Mouse (Mus musculus) myocyte (in vitro differentiated cells): ENCODE results near the gene Sh2d5.

Experiments
- MAX ChIP-seq: IDR thresholded peaks from one replicate; pipeline ENCODE4 v1.6.1; 2011; ENCODE audit warnings: low read depth, mild to moderate bottlenecking, control low read depth
- MYOD1 ChIP-seq, 3 experiments: IDR thresholded peaks; one replicate each; pipeline ENCODE4 v1.6.1; 2011; ENCODE audit warnings: control low read depth in 2 of 3, low read depth in 2 of 3, mild to moderate bottlenecking in 2 of 3, moderate library complexity in 1 of 3; ENCODE audit not compliant: insufficient read length in 2 of 3, control insufficient read depth in 1 of 3
- POLR2A ChIP-seq: IDR thresholded peaks from one replicate; pipeline ENCODE4 v1.6.1; 2011; ENCODE audit warnings: low read depth, mild to moderate bottlenecking, control low read depth, moderate library complexity; ENCODE audit not compliant: insufficient read length

DNA sequence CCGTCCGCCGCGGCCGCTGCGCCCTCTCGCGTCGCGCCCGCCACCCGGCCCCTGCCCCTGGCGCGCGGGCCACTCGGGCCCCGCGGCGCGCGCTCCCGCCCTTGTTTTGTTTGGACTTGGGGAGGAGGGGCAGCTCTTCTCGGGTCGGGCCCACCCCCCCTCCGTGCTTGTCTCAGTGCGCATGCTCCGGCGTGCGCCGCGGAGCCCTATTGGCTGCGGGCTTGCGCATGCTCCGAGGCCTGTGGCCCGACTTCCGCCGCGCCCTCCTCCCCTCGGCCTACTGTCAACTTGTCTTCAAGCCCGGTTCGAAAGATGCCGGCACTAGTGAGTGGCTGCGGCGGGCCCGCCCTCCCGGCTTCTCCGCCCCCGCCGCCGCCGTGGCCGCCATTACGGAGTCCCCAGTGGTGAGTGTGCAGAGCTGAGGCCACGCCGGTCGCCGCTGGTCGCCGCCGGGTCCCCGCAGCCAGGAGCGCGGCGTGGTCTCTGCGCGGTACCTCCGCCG is 33.3 kb upstream of the Sh2d5 start:
- peak; percentile 78 for TF ChIP-seq POLR2A
- TF ChIP-seq MAX, result no peak
- TF ChIP-seq MYOD1 (IDR thresholded peaks at IDR 0.05; ENCODE audit: control insufficient read depth in 1 of 3, insufficient read length in 2 of 3, low read depth in 2 of 3), result no peak
